Mouse (Mus musculus) thymus, adult 2 months (tissue): ENCODE data around the gene Slc8a3.

Experiments
- CTCF ChIP-seq: fragments of 200-500 bp; IDR thresholded peaks from 2 replicates; pipeline ENCODE4 v1.5.1; 2012; ENCODE audit warnings: mild to moderate bottlenecking, control low read depth, low read length, moderate library complexity, borderline replicate concordance; ENCODE audit not compliant: control insufficient read depth, poor library complexity, insufficient read depth; ENCODE audit errors: extremely low read depth
- POLR2A ChIP-seq: fragments of 200-500 bp; IDR thresholded peaks from 2 replicates; pipeline ENCODE4 v1.6.1; 2012; ENCODE audit warnings: mild to moderate bottlenecking, low read length, control low read depth, moderate library complexity; ENCODE audit not compliant: control insufficient read depth, poor library complexity, insufficient read depth; ENCODE audit errors: extremely low read depth

GRCm38 (mm10) chr12:81168031-81168430 is 164.9 kb downstream of the Slc8a3 start:
- TF ChIP-seq CTCF (no peak), POLR2A (no peak)
